8 mouse cellular contexts compared by ENCODE assay signal in the genomic region with DNA sequence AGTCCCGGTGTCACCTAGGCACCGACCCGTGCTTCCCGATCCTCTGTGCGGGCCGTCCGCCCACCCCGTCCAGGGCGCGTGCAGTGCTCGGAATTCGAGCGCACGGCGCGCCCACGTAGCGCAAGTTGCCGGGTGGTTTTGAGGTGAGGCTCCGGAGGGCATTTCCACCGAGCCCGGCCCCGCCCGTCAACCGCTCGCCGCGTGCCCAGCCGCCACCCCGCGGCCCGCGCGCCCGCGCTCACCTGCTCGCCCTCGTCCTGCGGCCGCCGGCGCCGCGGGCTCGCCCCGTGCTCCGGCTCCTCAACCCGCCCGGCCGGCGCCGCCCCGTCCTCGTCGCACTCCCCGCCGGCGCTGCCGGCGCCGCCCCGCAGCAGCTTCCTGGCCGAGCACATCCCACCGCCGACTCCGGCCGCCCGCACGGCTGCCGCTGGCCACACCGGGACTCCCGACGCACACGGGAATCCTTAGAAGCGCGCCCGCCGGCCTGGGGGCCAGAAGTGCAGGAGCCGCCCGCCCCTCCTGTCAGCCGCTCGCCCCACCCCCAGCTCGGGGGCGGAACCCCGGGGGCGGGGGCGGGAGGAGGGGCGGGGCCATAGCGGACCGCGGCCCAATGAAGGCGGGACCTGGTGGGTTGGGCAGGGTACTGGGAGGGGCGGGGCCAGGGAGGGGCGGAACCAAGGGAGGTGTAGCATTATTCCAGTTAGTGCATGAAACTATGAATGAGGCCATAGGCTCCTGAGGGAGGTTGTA. TPM values are rescaled to one million over a fixed set of nuclear protein-coding genes. Genes with fewer than 3 reads are reported as not detected.
DNase-seq lines count a peak whose midpoint lies in the region; ATAC-seq and TF ChIP-seq lines count a peak whose summit lies in the region.

A gene (minus strand): TSS at position 533 of the 750 bp plus-strand sequence.

- H3K4me2 ChIP-seq in CH12.LX (ENCODE audit: insufficient read depth, low read depth, poor library complexity, severe bottlenecking): peak within 1 kb of the TSS; percentile 57
- peak within 1 kb of the TSS; percentile 68 for H3K4me2 ChIP-seq in heart, embryonic 16.5 days (ENCODE audit: low read depth, low read length)
- H3K4me2 ChIP-seq in liver, embryonic 16.5 days (ENCODE audit: low read depth, low read length): peak within 1 kb of the TSS; percentile 67
- H3K4me2 ChIP-seq in neural tube, embryonic 12.5 days (replicated peaks): peak within 1 kb of the TSS; percentile 68
- peak within 1 kb of the TSS; percentile 66 for H3K4me2 ChIP-seq in stomach, postnatal 0 days (replicated peaks; ENCODE audit: low read depth)

- no peaks in the 10 kb centered on the region for H3K79me2 ChIP-seq in CH12.LX (replicated peaks; ENCODE audit: control insufficient read depth, extremely low read depth, insufficient read depth, poor library complexity, severe bottlenecking)

- H3K9me3 ChIP-seq in CH12.LX (replicated peaks; ENCODE audit: low read length): no peaks in the 10 kb centered on the region
- no peaks in the 10 kb centered on the region for H3K9me3 ChIP-seq in forebrain, embryonic 10.5 days
- no peaks in the 10 kb centered on the region for H3K9me3 ChIP-seq in heart, embryonic 16.5 days (replicated peaks; ENCODE audit: control insufficient read depth, low read length)
- no peaks in the 10 kb centered on the region for H3K9me3 ChIP-seq in liver, embryonic 16.5 days (replicated peaks; ENCODE audit: control insufficient read depth, low read length)
- H3K9me3 ChIP-seq in neural tube, embryonic 12.5 days: no peaks in the 10 kb centered on the region
- no peaks in the 10 kb centered on the region for H3K9me3 ChIP-seq in stomach, postnatal 0 days (ENCODE audit: control insufficient read depth, low read length)

- dilution Hi-C loops in CH12.LX (cut with MboI; ENCODE audit: extremely low pct_ligation_motif_present, extremely low pct_unique_long_range_greater_than_20kb, low sequenced_read_pairs): no loop called here

- in situ Hi-C loops in CH12.LX (cut with MboI; ENCODE audit: low pct_ligation_motif_present, low pct_unique_long_range_greater_than_20kb, low sequenced_read_pairs): no loop called here

- peak; percentile 81 for DNase-seq in CH12.LX (ENCODE audit: extremely low read depth)
- DNase-seq in c-Kit-positive CD71-negative TER-119-negative erythroid progenitor cells, embryonic 14.5 days (ENCODE audit: low read depth): peak; percentile 78
- DNase-seq in forebrain, embryonic 10.5 days (ENCODE audit: extremely low spot score, low spot score): peak; percentile 86
- DNase-seq in kidney, postnatal 36 days: peak; percentile 82 to 93
- DNase-seq in stomach, postnatal 0 days (ENCODE audit: low spot score): peak; percentile 96

- H3K4me3 ChIP-seq in CH12.LX (replicated peaks in 1 of 3; ENCODE audit: low read depth in 2 of 3, low read length in 2 of 3, poor library complexity in 1 of 3): peak within 1 kb of the TSS; percentile 49 to 93 (median 63)
- H3K4me3 ChIP-seq in forebrain, embryonic 10.5 days: peak within 1 kb of the TSS; percentile 77
- peak within 1 kb of the TSS; percentile 88 for H3K4me3 ChIP-seq in heart, embryonic 16.5 days (ENCODE audit: low read length)
- H3K4me3 ChIP-seq in liver, embryonic 16.5 days (ENCODE audit: low read depth, low read length): peak within 1 kb of the TSS; percentile 91
- peak within 1 kb of the TSS; percentile 77 for H3K4me3 ChIP-seq in neural tube, embryonic 12.5 days
- H3K4me3 ChIP-seq in stomach, postnatal 0 days (ENCODE audit: low read depth, low read length): peak within 1 kb of the TSS; percentile 73

- no peak for TF ChIP-seq EP300 in CH12.LX (IDR thresholded peaks at IDR 0.05; ENCODE audit: low read length)
- no peak for TF ChIP-seq EP300 in stomach, postnatal 0 days (optimal IDR thresholded peaks at IDR 0.05)

- peak; percentile 95 for ATAC-seq in heart, embryonic 16.5 days (replicated peaks; ENCODE audit: extremely low read depth, insufficient read depth, low FRiP score)
- ATAC-seq in liver, embryonic 16.5 days (ENCODE audit: low read depth): peak; percentile 85
- peak; percentile 96 for ATAC-seq in neural tube, embryonic 12.5 days (ENCODE audit: low FRiP score, low read depth)
- ATAC-seq in stomach, postnatal 0 days (ENCODE audit: low FRiP score, low TSS enrichment): peak; percentile 95

- H3K36me3 ChIP-seq in CH12.LX (replicated peaks in 1 of 2; ENCODE audit: control insufficient read depth in 1 of 2, insufficient read depth in 1 of 2, low read length in 1 of 2): no peaks in the 10 kb centered on the region
- H3K36me3 ChIP-seq in forebrain, embryonic 10.5 days (replicated peaks): no peaks in the 10 kb centered on the region
- no peaks in the 10 kb centered on the region for H3K36me3 ChIP-seq in heart, embryonic 16.5 days (ENCODE audit: control insufficient read depth, insufficient read depth)
- H3K36me3 ChIP-seq in liver, embryonic 16.5 days (ENCODE audit: control insufficient read depth, insufficient read depth): peaks cover 11% of the 10 kb centered on the region
- H3K36me3 ChIP-seq in neural tube, embryonic 12.5 days: no peaks in the 10 kb centered on the region
- H3K36me3 ChIP-seq in stomach, postnatal 0 days (ENCODE audit: control insufficient read depth, insufficient read depth, low read length): no peaks in the 10 kb centered on the region

- no peaks in the 10 kb centered on the region for H3K27me3 ChIP-seq in CH12.LX (replicated peaks)
- peaks cover 40% of the 10 kb centered on the region for H3K27me3 ChIP-seq in forebrain, embryonic 10.5 days (ENCODE audit: poor library complexity, severe bottlenecking)
- H3K27me3 ChIP-seq in heart, embryonic 16.5 days (ENCODE audit: control insufficient read depth, insufficient read depth, low read length): no peaks in the 10 kb centered on the region
- no peaks in the 10 kb centered on the region for H3K27me3 ChIP-seq in liver, embryonic 16.5 days (ENCODE audit: control insufficient read depth, insufficient read depth, low read depth, low read length)
- H3K27me3 ChIP-seq in neural tube, embryonic 12.5 days (replicated peaks): peaks cover 3% of the 10 kb centered on the region; the same call in 1 of the 2 replicates
- H3K27me3 ChIP-seq in stomach, postnatal 0 days (ENCODE audit: control insufficient read depth, insufficient read depth, low read length): no peaks in the 10 kb centered on the region

- under 1% methylated on average over 91 of the region's 94 CpGs for WGBS in forebrain, embryonic 10.5 days
- under 1% methylated on average over 82 of the region's 94 CpGs for WGBS in heart, embryonic 16.5 days
- WGBS in liver, embryonic 16.5 days (ENCODE audit: insufficient replicate concordance): under 1% methylated on average over 66 of the region's 94 CpGs
- under 1% methylated on average over 93 of the region's 94 CpGs for WGBS in neural tube, embryonic 12.5 days
- WGBS in stomach, postnatal 0 days: under 1% methylated on average over 76 of the region's 94 CpGs

- no peak for TF ChIP-seq RAD21 in CH12.LX (IDR thresholded peaks at IDR 0.05; ENCODE audit: low read depth, low read length)

- H3K9ac ChIP-seq in CH12.LX (ENCODE audit: insufficient read depth, low read depth): peak within 1 kb of the TSS; percentile 36
- H3K9ac ChIP-seq in heart, embryonic 16.5 days (ENCODE audit: low read length): peak within 1 kb of the TSS; percentile 75
- H3K9ac ChIP-seq in liver, embryonic 16.5 days (ENCODE audit: low read depth, low read length): peak within 1 kb of the TSS; percentile 94
- peak within 1 kb of the TSS; percentile 70 for H3K9ac ChIP-seq in neural tube, embryonic 12.5 days
- peak within 1 kb of the TSS; percentile 79 for H3K9ac ChIP-seq in stomach, postnatal 0 days (ENCODE audit: low read length)

- peaks cover 16 to 43% of the 10 kb centered on the region in 2 experiments for H3K4me1 ChIP-seq in CH12.LX (ENCODE audit: control insufficient read depth in 1 of 2, insufficient read depth in 2 of 2)
- peaks cover 9% of the 10 kb centered on the region for H3K4me1 ChIP-seq in forebrain, embryonic 10.5 days
- peaks cover 6% of the 10 kb centered on the region; the same call in 1 of the 2 replicates for H3K4me1 ChIP-seq in heart, embryonic 16.5 days (ENCODE audit: control insufficient read depth, insufficient read depth, low read length)
- peaks cover 29% of the 10 kb centered on the region for H3K4me1 ChIP-seq in liver, embryonic 16.5 days (ENCODE audit: control insufficient read depth, low read depth, low read length)
- H3K4me1 ChIP-seq in neural tube, embryonic 12.5 days: no peaks in the 10 kb centered on the region
- no peaks in the 10 kb centered on the region; the same call in 1 of the 2 replicates for H3K4me1 ChIP-seq in stomach, postnatal 0 days (replicated peaks; ENCODE audit: control insufficient read depth, insufficient read depth)

- TF ChIP-seq POLR2A in CH12.LX (IDR thresholded peaks at IDR 0.05; ENCODE audit: low read depth, low read length): peak; percentile 56; the same call in 1 of the 2 replicates

- H3K27ac ChIP-seq in CH12.LX (ENCODE audit: insufficient read depth, low read depth): no peak within 1 kb of the TSS
- H3K27ac ChIP-seq in forebrain, embryonic 10.5 days: peak within 1 kb of the TSS; percentile 84
- H3K27ac ChIP-seq in heart, embryonic 16.5 days (ENCODE audit: low read length): peak within 1 kb of the TSS; percentile 81
- peak within 1 kb of the TSS; percentile 100 for H3K27ac ChIP-seq in liver, embryonic 16.5 days (ENCODE audit: low read length)
- no peak within 1 kb of the TSS for H3K27ac ChIP-seq in neural tube, embryonic 12.5 days
- H3K27ac ChIP-seq in stomach, postnatal 0 days (replicated peaks): peak within 1 kb of the TSS; percentile 93

- no peak for TF ChIP-seq CTCF in CH12.LX (conservative IDR thresholded peaks at IDR 0.05 in 1 of 2, IDR thresholded peaks at IDR 0.05 in 1 of 2; ENCODE audit: low read depth in 2 of 2, low read length in 2 of 2)
- TF ChIP-seq CTCF in stomach, postnatal 0 days (IDR thresholded peaks at IDR 0.05; ENCODE audit: low read depth): no peak

TF ChIP-seq in CH12.LX, 34 proteins besides CTCF, POLR2A, EP300 and RAD21 (continues in another document):
- TF ChIP-seq KAT2A (IDR thresholded peaks at IDR 0.05; ENCODE audit: insufficient replicate concordance, low read length): no peak
- TF ChIP-seq BHLHE40 (IDR thresholded peaks at IDR 0.05; ENCODE audit: low read depth, low read length): peak; percentile 38; the same call in 1 of the 2 replicates
- TF ChIP-seq NRF1 (IDR thresholded peaks at IDR 0.05; ENCODE audit: low read depth, low read length): no peak
- TF ChIP-seq ZMIZ1 (IDR thresholded peaks at IDR 0.05; ENCODE audit: low read depth, low read length): no peak
- peak; percentile 70; the same call in 1 of the 2 replicates for TF ChIP-seq MXI1 (IDR thresholded peaks at IDR 0.05; ENCODE audit: low read depth, low read length)

RNA-seq across cellular contexts. Expression of the gene that starts here (rescaled TPM):
- total RNA-seq in CH12.LX (2012; rRNA removed) (1.6 and 2.1 TPM in 2 replicates), CH12.LX (2014; rRNA removed) (12.4 and 12.7 TPM in 2 replicates)
- 5.3 and 6.2 TPM in 2 replicates for polyA plus RNA-seq in CH12.LX (2012; ENCODE audit: insufficient read length, low read depth)
- 2.2 and 2.6 TPM in 2 replicates for polyA plus RNA-seq in forebrain, embryonic 10.5 days (2016; fragmentation: Nextera tagmentation; extraction: Ambion mirVana)
- polyA plus RNA-seq in heart, embryonic 16.5 days (2015; fragmentation: Nextera tagmentation; extraction: Ambion mirVana): 7.9 and 8.0 TPM in 2 replicates
- polyA plus RNA-seq in liver, embryonic 16.5 days (2015; fragmentation: Nextera tagmentation; extraction: Ambion mirVana): 30.8 and 32.7 TPM in 2 replicates
- 7.9 and 9.1 TPM in 2 replicates for polyA plus RNA-seq in neural tube, embryonic 12.5 days (2016; fragmentation: Nextera tagmentation; extraction: Ambion mirVana)
- 27.3 and 28.8 TPM in 2 replicates for polyA plus RNA-seq in stomach, postnatal 0 days (2015; fragmentation: Nextera tagmentation; extraction: Ambion mirVana)

Comparison
In these comparisons a context has a peak if more than half of its experiments do, and no peak if none do; other contexts are left out.
1. H3K27ac ChIP-seq: peak in forebrain, embryonic 10.5 days (single experiment), heart, embryonic 16.5 days (single experiment), liver, embryonic 16.5 days (single experiment) and stomach, postnatal 0 days (single experiment); none in CH12.LX (single experiment) and neural tube, embryonic 12.5 days (single experiment).
2. H3K9ac ChIP-seq: peak in every context shown above with its lines; median percentile 94 in liver, embryonic 16.5 days; 79 in stomach, postnatal 0 days; 75 in heart, embryonic 16.5 days; 70 in neural tube, embryonic 12.5 days; 36 in CH12.LX.
3. Peak in every context shown above with its lines, with median percentiles within 50 percentile points of each other: DNase-seq, H3K4me2 ChIP-seq, H3K4me3 ChIP-seq and ATAC-seq.